Mouse (Mus musculus): Measurements from ENCODE around the gene Col6a4. TPM values are rescaled to one million over a fixed set of nuclear protein-coding genes. Genes with fewer than 3 reads are reported as not detected.
A peak's percentile ranks its signal among the peaks of the same experiment; 100 is the strongest.

Gene Col6a4
- polyA plus RNA-seq (2015; fragmentation: Nextera tagmentation; extraction: Ambion mirVana), result 19.3 and 20.2 TPM in 2 replicates

DNA sequence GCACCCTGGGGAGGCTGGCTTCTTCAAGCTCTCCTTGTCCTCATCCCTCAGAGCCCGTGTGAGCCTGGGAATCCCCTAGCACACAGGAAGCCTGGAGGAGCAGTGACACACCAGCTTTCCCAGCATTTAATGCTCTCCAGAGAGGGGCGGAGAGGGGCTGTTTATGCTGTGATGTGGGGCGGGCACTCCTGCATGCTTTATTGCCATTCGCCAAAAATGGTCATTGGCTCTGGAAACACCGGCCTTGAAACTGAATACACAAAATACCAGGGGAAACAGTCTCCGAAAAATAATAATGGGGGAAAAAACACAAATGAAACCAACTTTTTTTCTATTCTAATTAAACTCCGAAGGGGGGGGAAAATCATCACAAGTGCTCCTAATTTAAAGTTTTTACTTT is at the start of gene Col6a4:
Col6a4 (minus strand) TSS at position 101 of the 400 bp plus-strand sequence.
- no peaks in the 10 kb centered on the region for H3K4me1 ChIP-seq (replicated peaks; ENCODE audit: control insufficient read depth, insufficient read depth)
- ATAC-seq (ENCODE audit: low FRiP score, low TSS enrichment), result no peak
- WGBS, result 44% methylated on average over 7 of the region's 7 CpGs
- H3K9me3 ChIP-seq (ENCODE audit: control insufficient read depth, low read length), result no peaks in the 10 kb centered on the region
- no peak within 1 kb of the TSS for H3K27ac ChIP-seq (replicated peaks)
- H3K9ac ChIP-seq (ENCODE audit: low read length), result no peak within 1 kb of the TSS
- DNase-seq (ENCODE audit: low spot score), result no peak
- peak within 1 kb of the TSS; percentile 16; the same call in 1 of the 2 replicates for H3K4me3 ChIP-seq (ENCODE audit: low read depth, low read length)
- H3K36me3 ChIP-seq (ENCODE audit: control insufficient read depth, insufficient read depth, low read length), result no peaks in the 10 kb centered on the region
- TF ChIP-seq EP300 (optimal IDR thresholded peaks at IDR 0.05), result no peak
- no peak for TF ChIP-seq CTCF (IDR thresholded peaks at IDR 0.05; ENCODE audit: low read depth)
- peak within 1 kb of the TSS; percentile 17 for H3K4me2 ChIP-seq (replicated peaks; ENCODE audit: low read depth)
- no peaks in the 10 kb centered on the region for H3K27me3 ChIP-seq (ENCODE audit: control insufficient read depth, insufficient read depth, low read length)

DNA sequence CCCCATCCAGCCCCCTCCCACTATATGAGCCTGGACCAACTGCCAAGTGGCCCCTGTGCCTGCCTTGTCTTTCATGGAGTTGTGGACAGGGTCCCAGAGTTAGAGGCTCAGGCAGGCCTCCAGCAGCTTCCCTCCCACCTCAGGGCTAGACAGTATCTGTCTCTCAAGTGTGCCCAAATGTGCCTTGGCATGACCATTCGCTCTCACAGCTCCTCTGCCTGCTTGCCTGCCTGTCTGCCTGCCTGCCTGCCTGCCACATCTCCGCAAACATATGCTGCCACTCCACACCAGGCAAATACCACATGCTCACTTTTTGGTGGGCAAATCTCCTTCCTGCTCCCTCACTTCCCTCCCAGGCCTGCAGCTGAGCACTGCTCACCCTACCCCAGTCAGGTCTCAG is 49.0 kb upstream of the Col6a4 start:
- ATAC-seq (ENCODE audit: low FRiP score, low TSS enrichment), result no peak
- Histone ChIP-seq H3K9ac (ENCODE audit: low read length) (no peak overlapping the region), H3K27ac (replicated peaks) (no peak overlapping the region), H3K9me3 (ENCODE audit: control insufficient read depth, low read length) (no peaks in the 10 kb centered on the region), H3K4me3 (ENCODE audit: low read depth, low read length) (no peak overlapping the region), H3K27me3 (ENCODE audit: control insufficient read depth, insufficient read depth, low read length) (no peaks in the 10 kb centered on the region; the same call in 1 of the 2 replicates), H3K4me2 (replicated peaks; ENCODE audit: low read depth) (no peak overlapping the region), H3K4me1 (replicated peaks; ENCODE audit: control insufficient read depth, insufficient read depth) (no peaks in the 10 kb centered on the region), H3K36me3 (ENCODE audit: control insufficient read depth, insufficient read depth, low read length) (no peaks in the 10 kb centered on the region)
- TF ChIP-seq EP300 (optimal IDR thresholded peaks at IDR 0.05) (no peak), CTCF (IDR thresholded peaks at IDR 0.05; ENCODE audit: low read depth) (no peak)
- WGBS, result 76% methylated on average over 2 of the region's 2 CpGs
- no peak for DNase-seq (ENCODE audit: low spot score)

DNA sequence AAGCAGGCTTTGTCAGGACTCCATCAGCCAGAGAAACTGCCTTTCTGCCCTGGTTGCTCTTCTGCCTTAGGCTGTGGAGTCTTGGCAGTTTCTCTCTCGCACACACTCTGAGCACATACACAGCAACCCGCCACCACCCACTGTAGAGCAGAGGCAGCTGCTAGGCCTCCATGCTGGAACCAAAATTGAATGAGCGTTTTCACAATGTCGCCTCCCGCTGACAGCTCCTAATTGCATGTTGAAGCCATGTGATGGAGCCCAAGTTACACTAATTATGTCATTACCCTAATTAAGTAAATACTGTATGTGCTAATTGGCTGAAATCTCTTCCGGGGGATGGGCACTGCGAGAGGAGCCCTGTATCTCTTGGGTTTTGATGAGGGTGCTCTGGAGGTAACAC is 47.6 kb upstream of the Col6a4 start:
- H3K4me1 ChIP-seq (replicated peaks; ENCODE audit: control insufficient read depth, insufficient read depth), result no peaks in the 10 kb centered on the region
- no peak overlapping the region for H3K4me3 ChIP-seq (ENCODE audit: low read depth, low read length)
- WGBS, result 74% methylated on average over 7 of the region's 7 CpGs
- H3K27ac ChIP-seq (replicated peaks), result no peak overlapping the region
- H3K4me2 ChIP-seq (replicated peaks; ENCODE audit: low read depth), result no peak overlapping the region
- no peak overlapping the region for H3K9ac ChIP-seq (ENCODE audit: low read length)
- no peaks in the 10 kb centered on the region for H3K9me3 ChIP-seq (ENCODE audit: control insufficient read depth, low read length)
- H3K36me3 ChIP-seq (ENCODE audit: control insufficient read depth, insufficient read depth, low read length), result no peaks in the 10 kb centered on the region
- TF ChIP-seq EP300 (optimal IDR thresholded peaks at IDR 0.05) (no peak), CTCF (IDR thresholded peaks at IDR 0.05; ENCODE audit: low read depth) (no peak)
- DNase-seq (ENCODE audit: low spot score), result no peak
- no peak for ATAC-seq (ENCODE audit: low FRiP score, low TSS enrichment)
- no peaks in the 10 kb centered on the region for H3K27me3 ChIP-seq (ENCODE audit: control insufficient read depth, insufficient read depth, low read length)

GRCm38 (mm10) chr9:106141955-106142354 is 45.4 kb upstream of the Col6a4 start:
- H3K4me1 ChIP-seq (replicated peaks; ENCODE audit: control insufficient read depth, insufficient read depth), result no peaks in the 10 kb centered on the region
- no peaks in the 10 kb centered on the region for H3K9me3 ChIP-seq (ENCODE audit: control insufficient read depth, low read length)
- no peak overlapping the region for H3K27ac ChIP-seq (replicated peaks)
- 82% methylated on average over 12 of the region's 12 CpGs for WGBS
- no peak overlapping the region for H3K9ac ChIP-seq (ENCODE audit: low read length)
- no peaks in the 10 kb centered on the region for H3K36me3 ChIP-seq (ENCODE audit: control insufficient read depth, insufficient read depth, low read length)
- no peak overlapping the region for H3K4me2 ChIP-seq (replicated peaks; ENCODE audit: low read depth)
- H3K27me3 ChIP-seq (ENCODE audit: control insufficient read depth, insufficient read depth, low read length), result no peaks in the 10 kb centered on the region
- ATAC-seq (ENCODE audit: low FRiP score, low TSS enrichment) (no peak), DNase-seq (ENCODE audit: low spot score) (no peak)
- H3K4me3 ChIP-seq (ENCODE audit: low read depth, low read length), result no peak overlapping the region
- no peak for TF ChIP-seq CTCF (IDR thresholded peaks at IDR 0.05; ENCODE audit: low read depth)
- TF ChIP-seq EP300 (optimal IDR thresholded peaks at IDR 0.05), result no peak

- Histone ChIP-seq H3K4me1 (replicated peaks; ENCODE audit: control insufficient read depth, insufficient read depth) (no peaks in the 10 kb centered on the region), H3K27ac (replicated peaks) (no peak overlapping the region), H3K27me3 (ENCODE audit: control insufficient read depth, insufficient read depth, low read length) (no peaks in the 10 kb centered on the region), H3K9ac (ENCODE audit: low read length) (no peak overlapping the region), H3K4me2 (replicated peaks; ENCODE audit: low read depth) (no peak overlapping the region), H3K9me3 (ENCODE audit: control insufficient read depth, low read length) (no peaks in the 10 kb centered on the region), H3K4me3 (ENCODE audit: low read depth, low read length) (no peak overlapping the region), H3K36me3 (ENCODE audit: control insufficient read depth, insufficient read depth, low read length) (no peaks in the 10 kb centered on the region)
- TF ChIP-seq EP300 (optimal IDR thresholded peaks at IDR 0.05), result no peak
- TF ChIP-seq CTCF (IDR thresholded peaks at IDR 0.05; ENCODE audit: low read depth), result no peak
- WGBS, result 66% methylated on average over 10 of the region's 10 CpGs
- ATAC-seq (ENCODE audit: low FRiP score, low TSS enrichment) (no peak), DNase-seq (ENCODE audit: low spot score) (no peak)
These were observed 43.2 kb upstream of the Col6a4 start for GRCm38 (mm10) chr9:106139763-106140162.

GRCm38 (mm10) chr9:106137671-106138216 is 41.2 kb upstream of the Col6a4 start:
- DNase-seq (ENCODE audit: low spot score) (no peak), ATAC-seq (ENCODE audit: low FRiP score, low TSS enrichment) (no peak)
- H3K4me1 ChIP-seq (replicated peaks; ENCODE audit: control insufficient read depth, insufficient read depth), result no peaks in the 10 kb centered on the region
- no peak for TF ChIP-seq EP300 (optimal IDR thresholded peaks at IDR 0.05)
- TF ChIP-seq CTCF (IDR thresholded peaks at IDR 0.05; ENCODE audit: low read depth), result no peak
- no peak overlapping the region for H3K27ac ChIP-seq (replicated peaks)
- no peaks in the 10 kb centered on the region for H3K9me3 ChIP-seq (ENCODE audit: control insufficient read depth, low read length)
- H3K27me3 ChIP-seq (ENCODE audit: control insufficient read depth, insufficient read depth, low read length), result no peaks in the 10 kb centered on the region
- H3K4me2 ChIP-seq (replicated peaks; ENCODE audit: low read depth), result no peak overlapping the region
- WGBS, result 69% methylated on average over 10 of the region's 10 CpGs
- no peak overlapping the region for H3K9ac ChIP-seq (ENCODE audit: low read length)
- no peak overlapping the region for H3K4me3 ChIP-seq (ENCODE audit: low read depth, low read length)
- no peaks in the 10 kb centered on the region for H3K36me3 ChIP-seq (ENCODE audit: control insufficient read depth, insufficient read depth, low read length)

Measured in stomach, postnatal 0 days (tissue).